Mouse (Mus musculus): ENCODE measurements at regions not wholly inside any gene's neighbourhood (a gene's known extent, or its start where the extent isn't known, plus 50 kb on each side); places are given as distances from the start of the nearest gene placed in this dataset.

- Histone ChIP-seq H3K4me1 (ENCODE audit: control insufficient read depth, insufficient read depth, low read length) (no peaks in the 10 kb centered on the region), H3K4me3 (ENCODE audit: insufficient read depth, low read length) (no peak overlapping the region), H3K27ac (ENCODE audit: insufficient read depth, low read depth, low read length) (no peak overlapping the region)
- TF ChIP-seq CTCF (IDR thresholded peaks at IDR 0.05; ENCODE audit: low read depth, low read length) (no peak), POLR2A (IDR thresholded peaks at IDR 0.05; ENCODE audit: borderline replicate concordance, low read depth, low read length) (no peak)
These were observed 326.0 kb downstream of the Ice1 start for GRCm38 (mm10) chr13:70311226-70312055.

- TF ChIP-seq CTCF (IDR thresholded peaks at IDR 0.05; ENCODE audit: low read depth, low read length) (no peak), POLR2A (IDR thresholded peaks at IDR 0.05; ENCODE audit: borderline replicate concordance, low read depth, low read length) (no peak)
- Histone ChIP-seq H3K27ac (ENCODE audit: insufficient read depth, low read depth, low read length) (no peak overlapping the region), H3K4me1 (ENCODE audit: control insufficient read depth, insufficient read depth, low read length) (no peaks in the 10 kb centered on the region), H3K4me3 (ENCODE audit: insufficient read depth, low read length) (no peak overlapping the region)
These were observed 324.2 kb downstream of the Ice1 start for GRCm38 (mm10) chr13:70313205-70313604.

GRCm38 (mm10) chr13:70323537-70323936 lies 313.9 kb downstream of the Ice1 start:
- TF ChIP-seq POLR2A (IDR thresholded peaks at IDR 0.05; ENCODE audit: borderline replicate concordance, low read depth, low read length): no peak
- no peak for TF ChIP-seq CTCF (IDR thresholded peaks at IDR 0.05; ENCODE audit: low read depth, low read length)
- Histone ChIP-seq H3K4me3 (ENCODE audit: insufficient read depth, low read length) (no peak overlapping the region), H3K27ac (ENCODE audit: insufficient read depth, low read depth, low read length) (no peak overlapping the region), H3K4me1 (ENCODE audit: control insufficient read depth, insufficient read depth, low read length) (no peaks in the 10 kb centered on the region)

DNA sequence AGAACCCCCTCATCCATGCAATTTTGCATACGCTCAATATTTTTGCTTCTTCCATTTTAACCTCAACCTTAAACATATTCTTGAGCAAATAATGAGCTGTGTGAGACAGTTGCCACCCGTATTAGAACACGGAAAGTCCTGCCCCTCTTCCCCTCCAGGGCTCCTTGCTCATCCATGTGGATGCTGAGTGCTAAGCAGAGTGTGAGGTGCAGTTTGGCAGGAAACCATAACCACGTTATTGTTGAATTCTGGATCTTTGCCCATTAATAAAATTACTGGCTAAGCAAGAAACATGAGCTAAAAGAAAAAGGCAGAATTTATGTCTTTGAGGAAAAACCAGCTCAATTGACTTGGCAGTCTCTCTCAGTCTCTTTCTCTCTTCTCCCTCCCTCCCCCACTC lies 301.4 kb downstream of the Ice1 start:
- Histone ChIP-seq H3K27ac (ENCODE audit: insufficient read depth, low read depth, low read length) (no peak overlapping the region), H3K4me1 (ENCODE audit: control insufficient read depth, insufficient read depth, low read length) (no peaks in the 10 kb centered on the region), H3K4me3 (ENCODE audit: insufficient read depth, low read length) (no peak overlapping the region)
- no peak for TF ChIP-seq POLR2A (IDR thresholded peaks at IDR 0.05; ENCODE audit: borderline replicate concordance, low read depth, low read length)
- no peak for TF ChIP-seq CTCF (IDR thresholded peaks at IDR 0.05; ENCODE audit: low read depth, low read length)

- Histone ChIP-seq H3K4me1 (ENCODE audit: control insufficient read depth, insufficient read depth, low read length) (no peaks in the 10 kb centered on the region), H3K27ac (ENCODE audit: insufficient read depth, low read depth, low read length) (no peak overlapping the region)
- TF ChIP-seq POLR2A (IDR thresholded peaks at IDR 0.05; ENCODE audit: borderline replicate concordance, low read depth, low read length) (no peak), CTCF (IDR thresholded peaks at IDR 0.05; ENCODE audit: low read depth, low read length) (no peak)
These were observed 297.0 kb downstream of the Ice1 start for GRCm38 (mm10) chr13:70340437-70340836.

DNA sequence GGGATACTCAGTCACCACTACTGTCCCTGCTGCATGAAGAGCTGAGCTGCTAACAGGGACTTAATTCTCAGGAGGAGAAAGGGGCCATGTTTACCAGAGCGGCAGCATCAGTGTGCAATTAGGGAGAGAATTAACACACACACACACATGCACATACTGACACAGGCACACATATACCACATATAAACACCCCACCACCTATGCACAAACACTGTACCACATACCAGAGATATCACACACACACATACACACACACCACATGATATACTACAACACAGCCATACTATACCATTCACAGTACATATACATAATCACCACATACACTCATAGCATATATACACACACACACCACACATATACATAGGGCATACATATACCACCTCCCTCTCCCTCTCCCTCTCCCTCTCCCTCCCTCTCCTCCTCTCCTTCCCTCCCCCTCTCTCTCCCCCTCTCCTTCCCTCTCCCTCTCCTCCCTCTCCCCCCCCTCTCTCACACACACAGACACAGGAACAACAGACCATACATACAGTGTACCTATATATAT lies 294.2 kb downstream of the Ice1 start:
- Histone ChIP-seq H3K4me1 (ENCODE audit: control insufficient read depth, insufficient read depth, low read length) (no peaks in the 10 kb centered on the region), H3K27ac (ENCODE audit: insufficient read depth, low read depth, low read length) (no peak overlapping the region), H3K4me3 (ENCODE audit: insufficient read depth, low read length) (no peak overlapping the region)
- TF ChIP-seq CTCF (IDR thresholded peaks at IDR 0.05; ENCODE audit: low read depth, low read length): no peak
- no peak for TF ChIP-seq POLR2A (IDR thresholded peaks at IDR 0.05; ENCODE audit: borderline replicate concordance, low read depth, low read length)

More at GRCm38 (mm10) chr13:70340437-70340836, 297.0 kb downstream of the Ice1 start:
- H3K4me3 ChIP-seq (ENCODE audit: insufficient read depth, low read length): no peak overlapping the region

DNA sequence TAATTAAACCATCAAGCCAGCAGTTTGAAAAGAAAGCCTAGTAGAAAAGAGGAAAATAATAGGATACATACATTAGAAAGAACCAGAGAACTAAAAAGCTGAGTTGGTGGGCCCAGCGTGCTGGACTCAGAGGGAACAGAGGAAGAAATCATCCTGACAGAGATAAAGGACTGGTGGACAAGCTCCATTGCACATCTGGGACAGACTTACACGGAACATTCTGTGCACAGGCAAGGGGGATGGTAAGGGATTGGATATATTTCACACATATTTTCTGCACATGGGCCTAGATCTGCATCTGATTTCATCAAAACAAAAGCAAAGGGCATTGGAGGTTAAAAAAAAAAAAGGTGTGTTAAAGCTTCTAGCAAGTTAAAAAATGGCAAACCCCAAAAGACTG lies 293.5 kb downstream of the Ice1 start:
- Histone ChIP-seq H3K4me3 (ENCODE audit: insufficient read depth, low read length) (no peak overlapping the region), H3K27ac (ENCODE audit: insufficient read depth, low read depth, low read length) (no peak overlapping the region), H3K4me1 (ENCODE audit: control insufficient read depth, insufficient read depth, low read length) (no peaks in the 10 kb centered on the region)
- no peak for TF ChIP-seq POLR2A (IDR thresholded peaks at IDR 0.05; ENCODE audit: borderline replicate concordance, low read depth, low read length)
- no peak for TF ChIP-seq CTCF (IDR thresholded peaks at IDR 0.05; ENCODE audit: low read depth, low read length)

- no peak overlapping the region for H3K4me3 ChIP-seq (ENCODE audit: insufficient read depth, low read length)
- H3K4me1 ChIP-seq (ENCODE audit: control insufficient read depth, insufficient read depth, low read length): no peaks in the 10 kb centered on the region
- no peak for TF ChIP-seq CTCF (IDR thresholded peaks at IDR 0.05; ENCODE audit: low read depth, low read length)
- TF ChIP-seq POLR2A (IDR thresholded peaks at IDR 0.05; ENCODE audit: borderline replicate concordance, low read depth, low read length): no peak
- no peak overlapping the region for H3K27ac ChIP-seq (ENCODE audit: insufficient read depth, low read depth, low read length)
These were observed 293.1 kb downstream of the Ice1 start for GRCm38 (mm10) chr13:70344311-70344710.

GRCm38 (mm10) chr13:70348456-70348855 lies 289.0 kb downstream of the Ice1 start:
- H3K4me1 ChIP-seq (ENCODE audit: control insufficient read depth, insufficient read depth, low read length): no peaks in the 10 kb centered on the region
- H3K27ac ChIP-seq (ENCODE audit: insufficient read depth, low read depth, low read length): no peak overlapping the region
- TF ChIP-seq CTCF (IDR thresholded peaks at IDR 0.05; ENCODE audit: low read depth, low read length) (no peak), POLR2A (IDR thresholded peaks at IDR 0.05; ENCODE audit: borderline replicate concordance, low read depth, low read length) (no peak)
- H3K4me3 ChIP-seq (ENCODE audit: insufficient read depth, low read length): no peak overlapping the region

GRCm38 (mm10) chr13:70348965-70349364 lies 288.5 kb downstream of the Ice1 start:
- Histone ChIP-seq H3K4me3 (ENCODE audit: insufficient read depth, low read length) (no peak overlapping the region), H3K4me1 (ENCODE audit: control insufficient read depth, insufficient read depth, low read length) (no peaks in the 10 kb centered on the region), H3K27ac (ENCODE audit: insufficient read depth, low read depth, low read length) (no peak overlapping the region)
- TF ChIP-seq POLR2A (IDR thresholded peaks at IDR 0.05; ENCODE audit: borderline replicate concordance, low read depth, low read length): no peak
- TF ChIP-seq CTCF (IDR thresholded peaks at IDR 0.05; ENCODE audit: low read depth, low read length): no peak
